ENCODE assay signal across 9 mouse cellular contexts in the genomic region with DNA sequence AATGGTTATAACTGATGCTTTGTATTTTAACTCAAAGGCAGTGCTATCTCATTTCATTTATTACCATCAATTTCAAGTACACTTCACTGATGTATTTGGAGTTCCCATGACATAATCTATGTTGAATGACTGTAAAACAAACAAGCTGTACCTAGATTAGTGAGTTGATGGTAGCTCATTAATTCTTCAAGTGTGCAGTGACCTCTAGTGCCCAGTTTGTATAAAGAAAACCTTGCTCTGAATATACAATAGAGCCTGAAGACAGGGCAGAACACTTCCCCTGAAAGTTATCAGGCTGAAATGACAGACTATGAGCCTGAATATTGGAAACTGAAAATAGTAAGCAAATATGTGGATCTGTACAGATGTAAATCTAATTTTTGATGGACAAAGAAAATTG.
DNase-seq lines count a peak whose midpoint lies in the region; ATAC-seq and TF ChIP-seq lines count a peak whose summit lies in the region.
"Had no signal": no experiment of that assay in that cellular context is flagged by ENCODE, and none has a peak within 500 bp of the region (broad histone marks: within the 10 kb centered on the region; RNA-seq: fewer than 3 reads in every experiment).

No protein-coding gene starts in this region.

- H3K9me3 ChIP-seq in ES-E14 (ENCODE audit: control insufficient read depth, insufficient read depth, low read depth, low read length) = no peaks in the 10 kb centered on the region
- no peaks in the 10 kb centered on the region for H3K9me3 ChIP-seq in intestine, embryonic 16.5 days (ENCODE audit: control insufficient read depth, low read length)
- no peaks in the 10 kb centered on the region for H3K9me3 ChIP-seq in midbrain, embryonic 13.5 days
- H3K9me3 ChIP-seq: limb, embryonic 12.5 days had no signal

- H3K27ac ChIP-seq in ES-E14 (ENCODE audit: insufficient read depth, low read depth, low read length, poor library complexity, severe bottlenecking) = no peak overlapping the region
- H3K27ac ChIP-seq in intestine, embryonic 16.5 days (ENCODE audit: low read length) = no peak overlapping the region
- no peak overlapping the region for H3K27ac ChIP-seq in midbrain, embryonic 13.5 days
- H3K27ac ChIP-seq: limb, embryonic 12.5 days had no signal

- H3K27me3 ChIP-seq in intestine, embryonic 16.5 days (replicated peaks; ENCODE audit: control insufficient read depth, insufficient read depth, low read length) = no peaks in the 10 kb centered on the region
- no peaks in the 10 kb centered on the region for H3K27me3 ChIP-seq in midbrain, embryonic 13.5 days
- H3K27me3 ChIP-seq: limb, embryonic 12.5 days had no signal

- H3K36me3 ChIP-seq in ES-E14 (ENCODE audit: control insufficient read depth, insufficient read depth, low read length, poor library complexity, severe bottlenecking) = no peaks in the 10 kb centered on the region
- no peaks in the 10 kb centered on the region for H3K36me3 ChIP-seq in intestine, embryonic 16.5 days (ENCODE audit: control insufficient read depth, insufficient read depth, low read length)
- no peaks in the 10 kb centered on the region for H3K36me3 ChIP-seq in midbrain, embryonic 13.5 days
- H3K36me3 ChIP-seq: limb, embryonic 12.5 days had no signal

- peak; percentile 58; the same call in 1 of the 2 replicates for ATAC-seq in intestine, embryonic 16.5 days
- ATAC-seq in midbrain, embryonic 13.5 days = peak; percentile 91

- H3K4me2 ChIP-seq in intestine, embryonic 16.5 days (ENCODE audit: low read depth, low read length) = no peak overlapping the region
- no peak overlapping the region for H3K4me2 ChIP-seq in midbrain, embryonic 13.5 days (replicated peaks)
- H3K4me2 ChIP-seq: limb, embryonic 12.5 days had no signal

- in situ Hi-C loops in ES-E14 (cut with MboI; ENCODE audit: low sequenced_read_pairs in 2 of 2, unreplicated experiment in 2 of 2) = no loop called here

- H3K4me3 ChIP-seq in ES-E14 (ENCODE audit: insufficient read depth in 1 of 2, low read depth in 1 of 2, low read length in 2 of 2, poor library complexity in 1 of 2, severe bottlenecking in 1 of 2) = no peak overlapping the region
- no peak overlapping the region for H3K4me3 ChIP-seq in intestine, embryonic 16.5 days (ENCODE audit: low read length)
- no peak overlapping the region for H3K4me3 ChIP-seq in midbrain, embryonic 13.5 days (replicated peaks)
- H3K4me3 ChIP-seq: limb, embryonic 12.5 days had no signal

- H3K4me1 ChIP-seq in ES-E14 (ENCODE audit: control insufficient read depth in 2 of 2, insufficient read depth in 2 of 2, low read length in 2 of 2, poor library complexity in 1 of 2) = no peaks in the 10 kb centered on the region
- no peaks in the 10 kb centered on the region for H3K4me1 ChIP-seq in intestine, embryonic 16.5 days (ENCODE audit: control insufficient read depth, insufficient read depth, low read length)
- H3K4me1 ChIP-seq in midbrain, embryonic 13.5 days (replicated peaks) = no peaks in the 10 kb centered on the region
- H3K4me1 ChIP-seq: limb, embryonic 12.5 days had no signal

- H3K9ac ChIP-seq in ES-E14 (ENCODE audit: insufficient read depth, low read depth, low read length, poor library complexity, severe bottlenecking) = no peak overlapping the region
- no peak overlapping the region for H3K9ac ChIP-seq in intestine, embryonic 16.5 days (ENCODE audit: low read depth, low read length)
- no peak overlapping the region for H3K9ac ChIP-seq in midbrain, embryonic 13.5 days (replicated peaks)
- H3K9ac ChIP-seq: limb, embryonic 12.5 days had no signal

- DNase-seq in kidney, adult 8-10 months = peak; percentile 3 to 4
- no peak for DNase-seq in kidney, adult 11 months
- DNase-seq in ES-E14 (ENCODE audit: low read depth, low spot score) = peak; percentile 35
- DNase-seq in cerebellum, postnatal 10 days = peak; percentile 53 to 66
- DNase-seq in thymus, postnatal 10 days (ENCODE audit: low spot score in 2 of 2) = no peak
- DNase-seq in gastrocnemius, postnatal 4 days (ENCODE audit: low spot score in 2 of 2) = no peak

TF ChIP-seq in ES-E14, 5 proteins besides CTCF, POLR2A, EP300 and RAD21:
- TF ChIP-seq ZC3H11A (IDR thresholded peaks at IDR 0.05; ENCODE audit: borderline replicate concordance, low read depth, low read length) = peak; percentile 57
- TF ChIP-seq ZNF384 (IDR thresholded peaks at IDR 0.05; ENCODE audit: low read depth, low read length) = no peak

Comparison
In these comparisons a context has a peak if more than half of its experiments do, and no peak if none do; other contexts are left out.
1. DNase-seq: peak in kidney, adult 8-10 months (2 of 2), ES-E14 (single experiment) and cerebellum, postnatal 10 days (2 of 2); none in kidney, adult 11 months (single experiment), thymus, postnatal 10 days (0 of 2) and gastrocnemius, postnatal 4 days (0 of 2).